Mouse (Mus musculus) heart, postnatal 0 days (tissue): ENCODE measurements around the gene Cnot10. TPM values are rescaled to one million over a fixed set of nuclear protein-coding genes. Genes with fewer than 3 reads are reported as not detected.

Experiments
- ATAC-seq: fragments of 200-750 bp; cut with Nextera tagmentation; 2 replicates; pipeline ENCODE4 v1.8.0; 2017; ENCODE audit warnings: low read depth, moderate number of reproducible peaks, moderate library complexity; ENCODE audit not compliant: insufficient read depth
- DNase-seq: peaks from one replicate; pipeline ENCODE4 v3.0.0-alpha.2; 2016; ENCODE audit warnings: low spot score
- H3K27ac ChIP-seq: fragments of 300-500 bp; sonication (generic); 2 replicates; pipeline ENCODE4 v1.5.1; 2014; ENCODE audit warnings: low read depth, mild to moderate bottlenecking
- H3K27me3 ChIP-seq: fragments of 300-500 bp; sonication (generic); 2 replicates; pipeline ENCODE4 v1.6.1; 2014; ENCODE audit warnings: low read length, mixed read lengths; ENCODE audit not compliant: control insufficient read depth, insufficient read depth
- H3K36me3 ChIP-seq: fragments of 300-500 bp; sonication (generic); replicated peaks from 2 replicates; pipeline ENCODE4 v1.6.1; 2014; ENCODE audit warnings: low read length, mixed read lengths; ENCODE audit not compliant: control insufficient read depth, insufficient read depth
- H3K4me1 ChIP-seq: fragments of 300-500 bp; sonication (generic); 2 replicates; pipeline ENCODE4 v1.6.1; 2014; ENCODE audit warnings: antibody characterized with exemption; ENCODE audit not compliant: control insufficient read depth, insufficient read depth
- H3K4me2 ChIP-seq: fragments of 300-500 bp; sonication (generic); 2 replicates; pipeline ENCODE4 v1.6.1; 2014; ENCODE audit warnings: low read depth, mild to moderate bottlenecking, low read length, moderate library complexity
- H3K4me3 ChIP-seq: fragments of 300-500 bp; sonication (generic); 2 replicates; pipeline ENCODE4 v1.5.1; 2014; ENCODE audit warnings: low read depth, low read length
- H3K9ac ChIP-seq: fragments of 300-500 bp; sonication (generic); replicated peaks from 2 replicates; pipeline ENCODE4 v1.6.1; 2014; ENCODE audit warnings: low read depth, low read length, mixed read lengths
- H3K9me3 ChIP-seq: fragments of 300-500 bp; sonication (generic); replicated peaks from 2 replicates; pipeline ENCODE4 v1.6.1; 2016; ENCODE audit warnings: low read length; ENCODE audit not compliant: control insufficient read depth
- CTCF ChIP-seq: IDR thresholded peaks from 2 replicates; pipeline ENCODE4 v1.5.1; 2016; ENCODE audit warnings: antibody characterized with exemption, control low read depth, low read depth
- EP300 ChIP-seq: IDR thresholded peaks from 2 replicates; pipeline ENCODE4 v1.6.1; 2016; ENCODE audit warnings: antibody characterized with exemption, low read depth
- WGBS: fragments of 180-500 bp; shearing (Covaris S2); extraction: QIAGEN DNeasy Blood & Tissue Kit; methylation state at CpG from one replicate; pipeline ENCODE4 v1.1.7; 2014; 5-methylcytosine and 5-hydroxymethylcytosine counted together
- polyA plus RNA-seq: library from polyadenylated mRNA; unstranded; fragments of >200 nt; fragmentation: Nextera tagmentation; extraction: Ambion mirVana; gene quantifications from 2 replicates; pipeline ENCODE4 v1.2.1, GENCODE M21; 2015
- total RNA-seq: library from RNA; depleted of rRNA; stranded (reverse); fragments of >200 nt; gene quantifications from 2 replicates; pipeline ENCODE4 v1.2.3, GENCODE M21; 2014; ENCODE audit warnings: low replicate concordance

Gene Cnot10
- total and polyA plus RNA-seq, 2 experiments from 2014 or later: 19.7 to 25.7 TPM

DNA sequence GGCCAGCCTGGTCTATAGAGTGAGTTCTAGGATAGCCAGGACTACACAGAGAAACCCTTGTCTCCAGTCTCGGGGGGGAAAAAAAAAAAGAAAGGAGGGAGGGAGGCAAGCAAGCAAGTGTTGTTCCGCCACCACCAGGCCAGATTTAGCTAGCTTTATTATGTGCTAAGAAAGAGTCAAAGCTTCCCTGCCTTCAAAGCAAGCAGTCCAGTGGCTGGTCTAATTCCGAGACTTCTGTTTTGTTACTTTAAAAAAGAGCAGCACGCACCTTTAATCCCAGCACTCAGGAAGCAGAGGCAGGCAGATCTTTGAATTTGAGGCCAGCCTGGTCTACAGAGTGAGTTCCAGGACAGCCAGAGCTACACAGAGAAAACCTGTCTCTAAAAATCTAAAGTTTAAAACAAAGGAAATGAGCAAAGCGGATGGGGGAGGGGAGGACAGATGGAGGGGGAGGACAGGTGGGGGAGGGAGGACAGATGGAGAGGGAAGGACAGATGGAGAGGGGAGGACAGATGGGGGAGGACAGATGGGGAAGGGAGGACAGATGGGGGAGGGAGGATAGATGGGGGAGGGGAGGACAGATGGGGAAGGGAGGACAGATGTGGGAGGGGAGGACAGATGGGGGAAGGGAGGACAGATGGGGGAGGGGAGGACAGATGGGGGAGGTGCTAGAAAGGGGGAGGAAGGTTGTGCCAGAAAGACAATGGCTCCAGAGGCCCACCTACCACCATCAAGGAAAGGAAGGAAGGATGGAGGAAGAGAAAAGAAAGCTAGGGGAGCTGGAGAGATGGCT lies 71.1 kb downstream of the Cnot10 start:
- H3K4me1 ChIP-seq: peaks cover 5% of the 10 kb centered on the region; the same call in 1 of the 2 replicates
- H3K9me3 ChIP-seq: no peaks in the 10 kb centered on the region
- 83% methylated on average over 5 of the region's 5 CpGs for WGBS
- peaks cover 28% of the 10 kb centered on the region for H3K27me3 ChIP-seq
- H3K36me3 ChIP-seq: no peaks in the 10 kb centered on the region
- no peak overlapping the region for H3K27ac ChIP-seq
- no peak overlapping the region for H3K4me2 ChIP-seq
- no peak overlapping the region for H3K9ac ChIP-seq
- DNase-seq: no peak
- ATAC-seq: no peak
- no peak for TF ChIP-seq CTCF
- TF ChIP-seq EP300: no peak
- H3K4me3 ChIP-seq: no peak overlapping the region

GRCm38 (mm10) chr9:114564667-114565066 lies 75.3 kb downstream of the Cnot10 start:
- Histone ChIP-seq H3K27ac (no peak overlapping the region), H3K27me3 (peaks cover 66% of the 10 kb centered on the region), H3K4me2 (peak overlapping the region; percentile 87), H3K4me3 (peak overlapping the region; percentile 52), H3K36me3 (no peaks in the 10 kb centered on the region), H3K9me3 (no peaks in the 10 kb centered on the region), H3K4me1 (peaks cover 19% of the 10 kb centered on the region), H3K9ac (no peak overlapping the region)
- ATAC-seq: no peak
- no peak for TF ChIP-seq EP300
- TF ChIP-seq CTCF: no peak
- WGBS: 6% methylated on average over 10 of the region's 10 CpGs
- no peak for DNase-seq

GRCm38 (mm10) chr9:114563761-114564606 lies 76.0 kb downstream of the Cnot10 start, which contains the start of gene Trim71:
Gene Trim71, minus strand, starts transcription at chr9:114564369.
- H3K27ac ChIP-seq: no peak within 1 kb of the TSS
- H3K4me2 ChIP-seq: peak within 1 kb of the TSS; percentile 87
- no peak for DNase-seq
- under 1% methylated on average over 89 of the region's 91 CpGs for WGBS
- 0 out of 2 replicates have a peak, but pooled peaks have one; percentile 8 for ATAC-seq
- H3K4me1 ChIP-seq: peaks cover 19% of the 10 kb centered on the region
- no peak within 1 kb of the TSS for H3K9ac ChIP-seq
- H3K27me3 ChIP-seq: peaks cover 73% of the 10 kb centered on the region
- H3K9me3 ChIP-seq: no peaks in the 10 kb centered on the region
- H3K4me3 ChIP-seq: peak within 1 kb of the TSS; percentile 52
- TF ChIP-seq CTCF (no peak), EP300 (no peak)
- no peaks in the 10 kb centered on the region for H3K36me3 ChIP-seq

- Histone ChIP-seq H3K27me3 (peaks cover 81% of the 10 kb centered on the region), H3K9me3 (no peaks in the 10 kb centered on the region), H3K9ac (no peak overlapping the region), H3K4me2 (peak overlapping the region; percentile 87), H3K4me3 (peak overlapping the region; percentile 52), H3K4me1 (peaks cover 19% of the 10 kb centered on the region), H3K36me3 (no peaks in the 10 kb centered on the region), H3K27ac (no peak overlapping the region)
- DNase-seq (no peak), ATAC-seq (no peak)
- no peak for TF ChIP-seq CTCF
- TF ChIP-seq EP300: no peak
- under 1% methylated on average over 107 of the region's 122 CpGs for WGBS
Measured at GRCm38 (mm10) chr9:114562919-114563751, 76.8 kb downstream of the Cnot10 start.
